Mouse (Mus musculus) embryonic fibroblast, embryonic 13.5 days (primary cell): Measurements from ENCODE around the gene Wdr11. TPM values are rescaled to one million over a fixed set of nuclear protein-coding genes. Genes with fewer than 3 reads are reported as not detected.

Experiments
- H3K27ac ChIP-seq: 2 replicates; pipeline ENCODE4 v1.5.1; 2012; ENCODE audit warnings: low read length, control low read depth, inconsistent platforms; ENCODE audit not compliant: insufficient read depth
- H3K4me1 ChIP-seq: 2 replicates; pipeline ENCODE4 v1.6.1; 2011; ENCODE audit warnings: low read length; ENCODE audit not compliant: control insufficient read depth, insufficient read depth
- H3K4me3 ChIP-seq: 2 replicates; pipeline ENCODE4 v1.5.1; 2011; ENCODE audit warnings: mild to moderate bottlenecking, control low read depth, low read length; ENCODE audit not compliant: insufficient read depth
- CTCF ChIP-seq: IDR thresholded peaks from 2 replicates; pipeline ENCODE4 v1.5.1; 2011; ENCODE audit warnings: mild to moderate bottlenecking, control low read depth, low read length, moderate library complexity, borderline replicate concordance; ENCODE audit not compliant: insufficient read depth
- POLR2A ChIP-seq: IDR thresholded peaks from 2 replicates; pipeline ENCODE4 v1.6.1; 2011; ENCODE audit warnings: low read depth, mild to moderate bottlenecking, control low read depth, low read length, moderate library complexity
- polyA plus RNA-seq: library from polyadenylated mRNA; stranded (reverse); fragments of >200 nt; gene quantifications from 2 replicates; pipeline ENCODE4 v1.2.4, GENCODE M21; 2011; ENCODE audit warnings: low read depth; ENCODE audit not compliant: missing spikeins, insufficient read length

Gene Wdr11
- 43.1 and 47.7 TPM in 2 replicates for polyA plus RNA-seq

GRCm38 (mm10) chr7:129591371-129592131 lies at the start of gene Wdr11:
Gene Wdr11 (plus strand): TSS chr7:129591863.
- H3K27ac ChIP-seq, result peak within 1 kb of the TSS; percentile 94
- no peak for TF ChIP-seq CTCF
- peak; percentile 73 for TF ChIP-seq POLR2A
- H3K4me3 ChIP-seq, result peak within 1 kb of the TSS; percentile 81
- H3K4me1 ChIP-seq, result no peaks in the 10 kb centered on the region

GRCm38 (mm10) chr7:129567541-129567940 lies 24.1 kb upstream of the Wdr11 start:
- TF ChIP-seq POLR2A (no peak), CTCF (no peak)
- no peak overlapping the region for H3K4me3 ChIP-seq
- H3K4me1 ChIP-seq, result no peaks in the 10 kb centered on the region
- H3K27ac ChIP-seq, result no peak overlapping the region

- TF ChIP-seq CTCF, result no peak
- TF ChIP-seq POLR2A, result no peak
- no peaks in the 10 kb centered on the region for H3K4me1 ChIP-seq
- H3K27ac ChIP-seq, result no peak overlapping the region
- H3K4me3 ChIP-seq, result no peak overlapping the region
Measured at GRCm38 (mm10) chr7:129568338-129568737, 23.3 kb upstream of the Wdr11 start.

- no peak for TF ChIP-seq CTCF
- no peak for TF ChIP-seq POLR2A
- Histone ChIP-seq H3K4me3 (no peak overlapping the region), H3K4me1 (no peaks in the 10 kb centered on the region), H3K27ac (no peak overlapping the region)
Measured at GRCm38 (mm10) chr7:129574471-129574870, 17.2 kb upstream of the Wdr11 start.

GRCm38 (mm10) chr7:129575110-129575784 lies 16.4 kb upstream of the Wdr11 start:
- no peaks in the 10 kb centered on the region for H3K4me1 ChIP-seq
- no peak for TF ChIP-seq CTCF
- TF ChIP-seq POLR2A, result no peak
- no peak overlapping the region for H3K27ac ChIP-seq
- no peak overlapping the region for H3K4me3 ChIP-seq

GRCm38 (mm10) chr7:129592132-129592745 lies 576 bp downstream of the Wdr11 start:
- Histone ChIP-seq H3K4me1 (no peaks in the 10 kb centered on the region), H3K27ac (peak overlapping the region; percentile 94), H3K4me3 (peak overlapping the region; percentile 81)
- TF ChIP-seq CTCF (no peak), POLR2A (no peak)

GRCm38 (mm10) chr7:129597186-129597585 lies 5.5 kb downstream of the Wdr11 start:
- Histone ChIP-seq H3K4me1 (no peaks in the 10 kb centered on the region), H3K4me3 (no peak overlapping the region), H3K27ac (no peak overlapping the region)
- no peak for TF ChIP-seq POLR2A
- TF ChIP-seq CTCF, result no peak

- no peak for TF ChIP-seq CTCF
- TF ChIP-seq POLR2A, result no peak
Measured at GRCm38 (mm10) chr7:129606291-129606690, 14.6 kb downstream of the Wdr11 start.

GRCm38 (mm10) chr7:129621141-129621540 lies 29.5 kb downstream of the Wdr11 start:
- no peak overlapping the region for H3K4me3 ChIP-seq
- no peak for TF ChIP-seq CTCF
- no peak for TF ChIP-seq POLR2A
- no peak overlapping the region for H3K27ac ChIP-seq
- no peaks in the 10 kb centered on the region for H3K4me1 ChIP-seq

More at GRCm38 (mm10) chr7:129606291-129606690, 14.6 kb downstream of the Wdr11 start:
- Histone ChIP-seq H3K4me1 (no peaks in the 10 kb centered on the region), H3K27ac (no peak overlapping the region), H3K4me3 (no peak overlapping the region)
